ENCODE assay signal across 8 mouse cellular contexts in genomic region chr13:4666375-4667140, GRCm38 (mm10). TPM values are rescaled to one million over a fixed set of nuclear protein-coding genes. Genes with fewer than 3 reads are reported as not detected.
DNase-seq lines count a peak whose midpoint lies in the region; ATAC-seq and TF ChIP-seq lines count a peak whose summit lies in the region.

No protein-coding gene starts in this region.

- H3K79me2 ChIP-seq in heart, adult 2 months (replicated peaks; ENCODE audit: control insufficient read depth, insufficient read depth, low read length): no peaks in the 10 kb centered on the region

- no peaks in the 10 kb centered on the region for H3K27me3 ChIP-seq in heart, adult 2 months (ENCODE audit: control insufficient read depth, insufficient read depth, low read length)
- H3K27me3 ChIP-seq in heart, embryonic 12.5 days (replicated peaks): no peaks in the 10 kb centered on the region
- no peaks in the 10 kb centered on the region for H3K27me3 ChIP-seq in stomach, postnatal 0 days (ENCODE audit: control insufficient read depth, insufficient read depth, low read length)

- no peak overlapping the region for H3K4me3 ChIP-seq in heart, adult 2 months
- H3K4me3 ChIP-seq in heart, embryonic 12.5 days: no peak overlapping the region
- H3K4me3 ChIP-seq in ES-E14 (ENCODE audit: insufficient read depth in 1 of 2, low read depth in 1 of 2, low read length in 2 of 2, poor library complexity in 1 of 2, severe bottlenecking in 1 of 2): no peak overlapping the region
- no peak overlapping the region for H3K4me3 ChIP-seq in stomach, postnatal 0 days (ENCODE audit: low read depth, low read length)

- ATAC-seq in heart, embryonic 12.5 days (ENCODE audit: insufficient number of reproducible peaks, low FRiP score): no peak
- peak; percentile 61; the same call in 1 of the 2 replicates for ATAC-seq in megakaryocyte-erythroid progenitor cell, adult 5-6 weeks (replicated peaks; ENCODE audit: low FRiP score, low TSS enrichment, poor library complexity, severe bottlenecking)
- ATAC-seq in stomach, postnatal 0 days (ENCODE audit: low FRiP score, low TSS enrichment): no peak

- TF ChIP-seq EP300 in heart, adult 2 months (IDR thresholded peaks at IDR 0.05; ENCODE audit: insufficient read depth, low read depth, low read length): no peak
- TF ChIP-seq EP300 in stomach, postnatal 0 days (optimal IDR thresholded peaks at IDR 0.05): no peak

- intact Hi-C loops in heart, adult 2 months (cut with DNase I): loop anchor here (2.0 to 10.0 kb wide), 9 partner anchors 104 to 1881 kb away; partner anchors contain the start of gene Pitrm1

- no peaks in the 10 kb centered on the region for H3K36me3 ChIP-seq in heart, adult 2 months (ENCODE audit: control insufficient read depth, insufficient read depth, low read length)
- no peaks in the 10 kb centered on the region for H3K36me3 ChIP-seq in heart, embryonic 12.5 days
- H3K36me3 ChIP-seq in ES-E14 (ENCODE audit: control insufficient read depth, insufficient read depth, low read length, poor library complexity, severe bottlenecking): no peaks in the 10 kb centered on the region
- H3K36me3 ChIP-seq in stomach, postnatal 0 days (ENCODE audit: control insufficient read depth, insufficient read depth, low read length): no peaks in the 10 kb centered on the region

- DNase-seq in heart, adult 2 months: peak; percentile 37 to 66
- DNase-seq in ES-E14 (ENCODE audit: low read depth, low spot score): peak; percentile 47
- peak; percentile 79 to 83 for DNase-seq in cerebellum, postnatal 14 days
- peak; percentile 22 to 29 for DNase-seq in gastrocnemius, postnatal 4 days (ENCODE audit: low spot score in 2 of 2)
- DNase-seq in layer of hippocampus, adult 8-10 months (ENCODE audit: low spot score in 2 of 2): peak; percentile 30 to 56
- peak; percentile 59 for DNase-seq in stomach, postnatal 0 days (ENCODE audit: low spot score)

- WGBS in heart, adult 2 months: 33% methylated on average over 11 of the region's 11 CpGs
- 31% methylated on average over 11 of the region's 11 CpGs for WGBS in heart, embryonic 12.5 days
- WGBS in stomach, postnatal 0 days: 38% methylated on average over 11 of the region's 11 CpGs

- H3K9ac ChIP-seq in heart, adult 2 months (ENCODE audit: low read depth, low read length): no peak overlapping the region
- no peak overlapping the region for H3K9ac ChIP-seq in heart, embryonic 12.5 days
- no peak overlapping the region for H3K9ac ChIP-seq in ES-E14 (ENCODE audit: insufficient read depth, low read depth, low read length, poor library complexity, severe bottlenecking)
- no peak overlapping the region for H3K9ac ChIP-seq in stomach, postnatal 0 days (ENCODE audit: low read length)

- H3K4me1 ChIP-seq in heart, adult 2 months (ENCODE audit: control insufficient read depth, insufficient read depth, low read length): peaks cover 1% of the 10 kb centered on the region; the same call in 1 of the 2 replicates
- H3K4me1 ChIP-seq in heart, embryonic 12.5 days (replicated peaks): no peaks in the 10 kb centered on the region
- no peaks in the 10 kb centered on the region for H3K4me1 ChIP-seq in ES-E14 (ENCODE audit: control insufficient read depth in 2 of 2, insufficient read depth in 2 of 2, low read length in 2 of 2, poor library complexity in 1 of 2)
- H3K4me1 ChIP-seq in stomach, postnatal 0 days (replicated peaks; ENCODE audit: control insufficient read depth, insufficient read depth): no peaks in the 10 kb centered on the region

- peak; percentile 89 for TF ChIP-seq CTCF in heart, adult 2 months (IDR thresholded peaks at IDR 0.05)
- TF ChIP-seq CTCF in stomach, postnatal 0 days (IDR thresholded peaks at IDR 0.05; ENCODE audit: low read depth): peak; percentile 81

- in situ Hi-C loops in ES-E14 (cut with MboI; ENCODE audit: low sequenced_read_pairs in 2 of 2, unreplicated experiment in 2 of 2): loop anchor here in 1 of 2 experiments (10.0 to 25.0 kb wide), 2 partner anchors 1621 to 1798 kb away; no protein-coding TSS in a partner anchor

- no peaks in the 10 kb centered on the region for H3K9me3 ChIP-seq in heart, embryonic 12.5 days (replicated peaks)
- no peaks in the 10 kb centered on the region for H3K9me3 ChIP-seq in ES-E14 (ENCODE audit: control insufficient read depth, insufficient read depth, low read depth, low read length)
- no peaks in the 10 kb centered on the region for H3K9me3 ChIP-seq in stomach, postnatal 0 days (ENCODE audit: control insufficient read depth, low read length)

- H3K27ac ChIP-seq in heart, adult 2 months: peak overlapping the region; percentile 2; the same call in 1 of the 2 replicates
- H3K27ac ChIP-seq in heart, embryonic 12.5 days (ENCODE audit: poor library complexity, severe bottlenecking): no peak overlapping the region
- H3K27ac ChIP-seq in ES-E14 (ENCODE audit: insufficient read depth, low read depth, low read length, poor library complexity, severe bottlenecking): no peak overlapping the region
- no peak overlapping the region for H3K27ac ChIP-seq in stomach, postnatal 0 days (replicated peaks)

- no peak overlapping the region for H3K4me2 ChIP-seq in heart, embryonic 12.5 days
- no peak overlapping the region for H3K4me2 ChIP-seq in stomach, postnatal 0 days (replicated peaks; ENCODE audit: low read depth)

- TF ChIP-seq POLR2A in heart, adult 2 months (IDR thresholded peaks at IDR 0.05; ENCODE audit: insufficient read depth, low read depth, low read length): no peak

TF ChIP-seq in ES-E14, 5 proteins besides CTCF, POLR2A, EP300 and RAD21:
- TF ChIP-seq CHD2 (IDR thresholded peaks at IDR 0.05; ENCODE audit: low read depth, low read length) (no peak), ZC3H11A (IDR thresholded peaks at IDR 0.05; ENCODE audit: borderline replicate concordance, low read depth, low read length) (peak; percentile 96), MAFK (IDR thresholded peaks at IDR 0.05; ENCODE audit: insufficient read depth, low read depth, low read length) (no peak), ZNF384 (IDR thresholded peaks at IDR 0.05; ENCODE audit: low read depth, low read length) (no peak), HCFC1 (IDR thresholded peaks at IDR 0.05; ENCODE audit: borderline replicate concordance, insufficient read depth, low read length) (no peak)

RNA-seq across cellular contexts. Expression of gene Akr1e1, which starts 57.6 kb away (rescaled TPM):
- 10 to 100 TPM; 17.1 to 17.9 TPM for total RNA-seq in heart, adult 2 months (2021)
- 4.9 and 8.2 TPM in 2 replicates for polyA plus RNA-seq in heart, adult 2 months (2012; rRNA removed)
- polyA plus RNA-seq in heart, embryonic 12.5 days (2016; fragmentation: Nextera tagmentation; extraction: Ambion mirVana): 44.5 and 47.5 TPM in 2 replicates
- 5.5 and 7.3 TPM in 2 replicates for total RNA-seq in ES-E14 (2012; rRNA removed)
- 10 to 100 TPM; 16.6 to 18.7 TPM for total RNA-seq in gastrocnemius, postnatal 4 days (2021)
- 10 to 100 TPM; 19.9 to 27.3 (median 24.5) TPM for total RNA-seq in layer of hippocampus, adult 8-10 months (2022)
- 18.1 and 44.8 TPM in 2 replicates for total RNA-seq in megakaryocyte-erythroid progenitor cell, adult 5-6 weeks (2014; fragmentation: Nextera tagmentation)
- 11.5 and 13.7 TPM in 2 replicates for total RNA-seq in megakaryocyte-erythroid progenitor cell, adult 5-6 weeks (2017)
- polyA plus RNA-seq in stomach, postnatal 0 days (2015; fragmentation: Nextera tagmentation; extraction: Ambion mirVana): 26.8 and 28.3 TPM in 2 replicates

Comparison
In these comparisons a context has a peak if more than half of its experiments do, and no peak if none do; other contexts are left out.
1. DNase-seq: peak in every context shown above with its lines; median percentile 81 in cerebellum, postnatal 14 days; 59 in stomach, postnatal 0 days; 52 in heart, adult 2 months; 47 in ES-E14; 43 in layer of hippocampus, adult 8-10 months; 26 in gastrocnemius, postnatal 4 days.